Mouse (Mus musculus) frontal cortex, adult 2 months (tissue): ENCODE measurements at regions not wholly inside any gene's neighbourhood (a gene's known extent, or its start where the extent isn't known, plus 50 kb on each side); places are given as distances from the start of the nearest gene placed in this dataset.

Experiments used
- DNase-seq, 2 experiments: peaks; one replicate each; pipeline ENCODE4 v3.0.0; 2022; ENCODE audit warnings: low spot score in 1 of 2; ENCODE audit errors: extremely low spot score in 1 of 2

DNA sequence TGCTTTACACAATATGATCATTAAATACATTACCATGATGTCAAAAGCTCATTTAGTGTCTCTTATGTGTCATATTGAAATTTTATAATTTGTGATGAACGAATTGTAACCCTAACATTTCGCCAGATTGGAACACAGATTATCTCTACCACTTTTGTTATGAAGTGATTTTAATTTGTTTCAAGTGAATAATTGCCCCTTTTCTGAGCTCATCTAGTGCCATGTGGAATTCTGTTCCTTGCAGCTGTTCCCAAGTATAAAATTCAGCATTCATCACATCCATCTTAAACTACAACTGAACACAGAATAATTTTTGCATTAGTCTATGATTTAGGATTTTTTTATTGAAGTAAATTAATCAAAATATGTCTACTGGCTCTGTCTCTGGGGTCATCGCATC, 445.0 kb downstream of the Tdrd3 start:
- no peak for DNase-seq

GRCm38 (mm10) chr14:87864388-87865215, 448.2 kb downstream of the Tdrd3 start:
- no peak for DNase-seq

DNA sequence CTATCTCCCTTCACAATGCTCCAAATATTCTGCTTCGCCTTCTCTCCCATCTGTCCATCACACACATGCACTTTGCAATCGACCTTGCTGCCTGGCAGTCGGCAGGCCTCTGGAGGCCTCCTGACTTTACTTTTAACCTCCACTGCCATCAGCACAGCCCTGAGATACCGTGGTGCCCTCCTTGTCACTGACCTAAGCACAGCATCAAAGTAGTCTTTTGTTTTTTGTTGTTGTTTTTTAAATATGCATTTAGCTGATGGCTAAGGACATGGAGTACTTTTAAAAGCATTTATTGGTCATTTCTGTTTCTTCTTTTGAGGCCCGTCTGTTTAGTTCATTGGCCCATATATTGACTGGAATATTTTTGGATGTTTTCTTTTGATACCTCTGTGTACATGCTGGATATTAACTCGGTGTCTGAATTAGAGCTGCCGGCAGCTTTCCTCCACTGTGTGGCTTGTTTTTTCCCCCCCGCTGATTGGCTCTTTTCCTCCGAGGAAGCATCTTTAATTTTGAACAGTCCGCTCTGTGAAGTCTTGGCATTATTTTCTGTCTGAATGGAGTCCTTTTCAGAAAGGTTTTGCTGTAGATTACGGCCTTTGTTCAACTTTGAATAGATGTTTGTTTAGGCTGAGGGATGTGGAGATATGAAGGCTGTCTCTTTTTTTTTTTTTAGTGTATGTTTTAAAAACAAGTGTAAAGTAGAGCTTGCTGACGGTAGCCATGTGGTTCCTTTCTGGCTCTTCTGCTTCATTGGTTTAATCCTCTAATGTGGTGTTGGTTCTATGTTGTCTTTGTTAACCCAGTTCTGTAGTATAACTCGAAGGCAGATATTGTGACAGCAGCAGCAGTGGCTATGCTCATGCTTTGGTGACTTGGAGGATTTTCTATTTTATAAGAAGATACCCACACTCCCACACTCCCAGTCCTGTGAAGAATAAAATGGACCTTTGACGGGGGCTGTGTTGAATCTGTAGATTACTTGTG, 449.1 kb downstream of the Tdrd3 start:
- DNase-seq, result no peak

GRCm38 (mm10) chr14:87901784-87902183, 485.3 kb downstream of the Tdrd3 start:
- peak in 1 of 2 experiments; percentile 14 for DNase-seq

GRCm38 (mm10) chr14:87902416-87902815, 486.0 kb downstream of the Tdrd3 start:
- DNase-seq, result no peak
